Mouse (Mus musculus) cortical plate, adult 2 months (tissue): ENCODE results near the gene Mrpl47.

Experiments
- CTCF ChIP-seq: fragments of 200-500 bp; IDR thresholded peaks from 2 replicates; pipeline ENCODE4 v1.5.1; 2011; ENCODE audit warnings: mild to moderate bottlenecking, control low read depth, low read length; ENCODE audit not compliant: insufficient read depth; ENCODE audit errors: extremely low read depth
- POLR2A ChIP-seq: fragments of 200-500 bp; IDR thresholded peaks from 2 replicates; pipeline ENCODE4 v1.6.1; 2011; ENCODE audit warnings: mild to moderate bottlenecking, low read length, control low read depth; ENCODE audit not compliant: insufficient read depth; ENCODE audit errors: extremely low read depth

DNA sequence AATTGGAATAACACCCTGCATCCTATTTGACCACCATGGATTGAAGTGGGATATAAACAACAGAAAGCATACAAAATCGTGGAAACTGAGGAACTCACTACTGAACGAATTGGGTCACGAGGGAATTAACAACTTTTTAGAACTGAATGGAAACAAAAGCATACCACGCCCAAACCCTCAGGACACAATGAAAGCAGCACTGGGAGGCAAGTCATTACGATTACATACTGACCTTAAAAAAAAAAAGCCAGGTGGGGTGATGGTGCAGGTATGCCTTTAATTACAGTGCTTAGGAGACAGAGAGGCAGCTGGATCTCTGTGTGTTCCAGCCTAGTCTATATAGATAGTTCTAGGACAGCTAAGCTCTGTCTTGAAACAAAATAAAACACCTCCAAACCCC is 21.8 kb upstream of the Mrpl47 start:
- TF ChIP-seq POLR2A (no peak), CTCF (no peak)
